Mouse (Mus musculus): ENCODE data around the gene Lrrtm4. TPM values are rescaled to one million over a fixed set of nuclear protein-coding genes. Genes with fewer than 3 reads are reported as not detected.

Gene Lrrtm4
- polyA plus RNA-seq, 1 experiment from 2014 or later, result 2.4 TPM

DNA sequence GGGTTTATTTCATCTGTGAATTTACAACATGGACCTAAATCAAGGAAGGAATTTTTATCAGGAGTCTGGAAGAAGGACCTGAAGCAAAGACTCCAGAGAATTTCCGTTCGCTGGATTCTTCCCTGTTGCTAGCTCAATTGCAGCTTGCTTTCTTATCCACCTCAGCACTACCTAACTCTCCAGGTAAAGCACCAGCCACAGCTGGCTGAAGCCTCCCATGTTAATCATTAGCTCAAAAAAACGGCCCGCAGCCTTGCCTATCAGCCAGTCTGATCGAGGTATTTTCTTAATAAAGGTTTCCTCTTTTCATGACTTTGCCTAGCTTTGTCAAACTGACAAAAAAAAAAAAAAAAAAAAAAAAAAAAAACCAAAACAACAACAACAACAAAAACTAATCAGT lies 805.1 kb downstream of the Lrrtm4 start:
- no peaks in the 10 kb centered on the region for H3K9me3 ChIP-seq
- H3K9ac ChIP-seq, result no peak overlapping the region
- no peak for ATAC-seq (ENCODE audit: low FRiP score, low read depth)
- 79% methylated on average over 5 of the region's 5 CpGs for WGBS
- H3K27me3 ChIP-seq, result no peaks in the 10 kb centered on the region
- H3K27ac ChIP-seq, result no peak overlapping the region
- H3K4me3 ChIP-seq, result no peak overlapping the region
- no peaks in the 10 kb centered on the region for H3K4me1 ChIP-seq
- H3K36me3 ChIP-seq, result no peaks in the 10 kb centered on the region
- H3K4me2 ChIP-seq (replicated peaks), result no peak overlapping the region

DNA sequence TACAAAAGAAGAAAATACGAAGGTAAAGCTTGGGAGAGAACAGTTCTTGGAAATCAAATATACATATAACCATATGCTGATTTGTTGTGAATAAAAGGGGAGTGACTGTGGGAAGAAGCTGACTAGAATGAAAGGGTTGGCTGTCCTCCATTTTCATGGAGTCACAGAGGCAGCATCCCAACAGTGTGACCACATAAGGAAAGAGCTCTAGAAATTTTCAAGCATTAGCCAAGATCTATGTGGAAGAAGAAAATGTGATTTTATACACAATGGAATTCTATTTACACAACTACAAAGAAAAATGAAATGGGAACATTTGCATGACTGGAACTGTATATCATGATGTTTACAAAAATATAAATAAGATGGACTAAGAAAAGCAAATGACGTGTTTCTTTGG lies 821.1 kb downstream of the Lrrtm4 start:
- WGBS, result 73% methylated on average over 2 of the region's 2 CpGs
- Histone ChIP-seq H3K9me3 (no peaks in the 10 kb centered on the region), H3K27me3 (no peaks in the 10 kb centered on the region), H3K4me3 (no peak overlapping the region), H3K27ac (no peak overlapping the region), H3K4me1 (no peaks in the 10 kb centered on the region), H3K36me3 (no peaks in the 10 kb centered on the region), H3K4me2 (replicated peaks) (no peak overlapping the region), H3K9ac (no peak overlapping the region)
- no peak for ATAC-seq (ENCODE audit: low FRiP score, low read depth)

- Histone ChIP-seq H3K4me2 (replicated peaks) (no peak overlapping the region), H3K27me3 (no peaks in the 10 kb centered on the region), H3K9ac (no peak overlapping the region), H3K9me3 (no peaks in the 10 kb centered on the region), H3K27ac (no peak overlapping the region), H3K36me3 (no peaks in the 10 kb centered on the region), H3K4me1 (no peaks in the 10 kb centered on the region), H3K4me3 (no peak overlapping the region)
- WGBS, result 81% methylated on average over 6 of the region's 6 CpGs
- ATAC-seq (ENCODE audit: low FRiP score, low read depth), result no peak
Observed at GRCm38 (mm10) chr6:80845294-80845693, 826.6 kb downstream of the Lrrtm4 start.

- no peak for ATAC-seq (ENCODE audit: low FRiP score, low read depth)
- H3K27me3 ChIP-seq, result no peaks in the 10 kb centered on the region
- no peak overlapping the region for H3K27ac ChIP-seq
- H3K36me3 ChIP-seq, result no peaks in the 10 kb centered on the region
- no peak overlapping the region for H3K9ac ChIP-seq
- H3K4me1 ChIP-seq, result no peaks in the 10 kb centered on the region
- H3K4me2 ChIP-seq (replicated peaks), result no peak overlapping the region
- WGBS, result 79% methylated on average over 13 of the region's 13 CpGs
- H3K4me3 ChIP-seq, result no peak overlapping the region
- H3K9me3 ChIP-seq, result no peaks in the 10 kb centered on the region
Observed at GRCm38 (mm10) chr6:80856910-80857543, 838.4 kb downstream of the Lrrtm4 start.

Other genes with a start within 250 kb of the Lrrtm4 start
- gene Gm20594, start 201.0 kb upstream of the Lrrtm4 start, polyA plus RNA-seq (2015; fragmentation: Nextera tagmentation; extraction: Ambion mirVana), result not detected in 2 replicates